Mouse (Mus musculus) limb, embryonic 10.5 days (tissue): ENCODE measurements around the gene Adgrg7. TPM values are rescaled to one million over a fixed set of nuclear protein-coding genes. Genes with fewer than 3 reads are reported as not detected.

Experiments used
- DNase-seq: peaks from one replicate; pipeline ENCODE4 v3.0.0-alpha.2; 2017; ENCODE audit warnings: low spot score
- H3K27ac ChIP-seq: fragments of 300-500 bp; sonication (generic); 2 replicates; pipeline ENCODE4 v1.5.1; 2016; ENCODE audit warnings: mild to moderate bottlenecking
- H3K27me3 ChIP-seq: fragments of 300-500 bp; sonication (generic); 2 replicates; pipeline ENCODE4 v1.6.1; 2016; ENCODE audit warnings: low read depth, mild to moderate bottlenecking; ENCODE audit not compliant: poor library complexity, severe bottlenecking
- H3K36me3 ChIP-seq: fragments of 300-500 bp; sonication (generic); 2 replicates; pipeline ENCODE4 v1.6.1; 2016; ENCODE audit warnings: mild to moderate bottlenecking, moderate library complexity
- H3K4me1 ChIP-seq: fragments of 300-500 bp; sonication (generic); 2 replicates; pipeline ENCODE4 v1.6.1; 2016
- H3K4me3 ChIP-seq: fragments of 300-500 bp; sonication (generic); 2 replicates; pipeline ENCODE4 v1.5.1; 2016; ENCODE audit warnings: mild to moderate bottlenecking, moderate library complexity
- H3K9me3 ChIP-seq: fragments of 300-500 bp; sonication (generic); replicated peaks from 2 replicates; pipeline ENCODE4 v1.6.1; 2016; ENCODE audit warnings: mild to moderate bottlenecking
- WGBS: fragments of 180-500 bp; shearing (Covaris S2); methylation state at CpG from one replicate; pipeline ENCODE4 v1.1.7; 2016; 5-methylcytosine and 5-hydroxymethylcytosine counted together
- polyA plus RNA-seq: library from polyadenylated mRNA; unstranded; fragments of >200 nt; fragmentation: Nextera tagmentation; extraction: Ambion mirVana; gene quantifications from 2 replicates; pipeline ENCODE4 v1.2.1, GENCODE M21; 2016

The Adgrg7 gene
- polyA plus RNA-seq, 1 experiment from 2014 or later: not detected

DNA sequence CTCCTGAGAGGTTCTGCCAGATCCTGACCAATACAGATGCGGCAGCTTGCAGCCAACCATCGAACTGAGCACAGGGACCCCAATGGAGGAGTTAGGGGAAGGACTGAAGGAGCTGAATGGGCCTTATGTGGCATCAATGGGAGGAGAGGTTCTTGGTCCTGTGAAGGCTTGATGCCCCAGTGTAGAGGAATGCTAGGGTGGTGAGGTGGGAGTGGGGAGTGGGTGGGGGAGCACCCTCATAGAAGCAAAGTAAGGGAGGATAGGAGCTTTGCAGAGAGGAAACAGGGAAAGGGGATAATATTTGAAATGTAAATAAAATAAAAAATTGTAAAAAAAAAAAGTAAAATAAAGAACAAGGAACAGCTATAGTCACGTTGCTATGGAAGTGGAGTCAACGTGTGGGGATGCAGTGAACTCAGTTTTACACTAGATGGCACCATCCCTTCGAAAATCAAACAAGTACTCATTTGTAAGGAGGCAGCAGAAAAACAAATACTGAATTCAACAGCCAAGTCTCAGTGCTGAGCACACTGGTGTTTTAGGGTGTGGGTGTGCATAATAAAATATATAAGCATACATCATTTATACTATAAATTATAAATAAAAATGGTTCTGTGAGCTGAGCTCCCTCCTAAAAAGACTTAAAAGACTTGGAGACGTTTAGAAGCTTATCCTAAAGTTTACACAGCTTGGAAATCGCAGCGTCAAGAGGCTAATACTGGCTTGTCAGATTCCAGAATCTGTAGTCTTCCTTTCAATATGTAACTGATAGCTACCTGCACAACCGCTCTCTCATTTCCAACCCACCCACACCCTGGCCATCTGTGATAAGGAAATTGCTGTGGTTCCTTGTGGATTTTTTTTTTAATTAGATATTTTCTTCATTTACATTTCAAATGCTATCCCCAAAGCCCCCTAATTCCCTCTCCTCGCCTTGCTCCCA is 24.2 kb downstream of the Adgrg7 start:
- Histone ChIP-seq H3K27me3 (no peaks in the 10 kb centered on the region), H3K9me3 (no peaks in the 10 kb centered on the region), H3K27ac (no peak overlapping the region), H3K36me3 (no peaks in the 10 kb centered on the region), H3K4me1 (no peaks in the 10 kb centered on the region), H3K4me3 (no peak overlapping the region)
- WGBS: 55% methylated on average over 10 of the region's 10 CpGs
- peak; percentile 33 for DNase-seq

DNA sequence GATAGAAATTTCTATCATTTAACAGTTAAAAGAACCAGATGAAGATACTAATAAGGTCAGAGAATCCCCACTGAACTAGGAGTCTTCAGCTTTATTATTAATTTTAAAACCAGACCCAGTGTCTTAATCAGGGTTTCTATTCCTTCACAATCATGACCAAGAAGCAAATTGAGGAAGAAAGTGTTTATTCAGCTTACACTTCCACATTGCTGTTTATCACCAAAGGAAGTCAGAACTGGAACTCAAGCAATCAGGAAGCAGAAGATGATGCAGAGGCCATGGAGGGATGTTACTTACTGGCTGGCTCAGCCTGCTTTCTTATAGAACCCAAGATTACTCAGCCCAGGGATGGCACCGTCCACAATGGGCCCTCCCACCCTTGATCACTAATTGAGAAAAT is 66.6 kb downstream of the Adgrg7 start:
- 26% methylated on average over 1 of the region's 1 CpGs for WGBS
- Histone ChIP-seq H3K9me3 (no peaks in the 10 kb centered on the region), H3K27me3 (no peaks in the 10 kb centered on the region), H3K36me3 (no peaks in the 10 kb centered on the region), H3K27ac (no peak overlapping the region), H3K4me3 (no peak overlapping the region), H3K4me1 (no peaks in the 10 kb centered on the region)
- no peak for DNase-seq

DNA sequence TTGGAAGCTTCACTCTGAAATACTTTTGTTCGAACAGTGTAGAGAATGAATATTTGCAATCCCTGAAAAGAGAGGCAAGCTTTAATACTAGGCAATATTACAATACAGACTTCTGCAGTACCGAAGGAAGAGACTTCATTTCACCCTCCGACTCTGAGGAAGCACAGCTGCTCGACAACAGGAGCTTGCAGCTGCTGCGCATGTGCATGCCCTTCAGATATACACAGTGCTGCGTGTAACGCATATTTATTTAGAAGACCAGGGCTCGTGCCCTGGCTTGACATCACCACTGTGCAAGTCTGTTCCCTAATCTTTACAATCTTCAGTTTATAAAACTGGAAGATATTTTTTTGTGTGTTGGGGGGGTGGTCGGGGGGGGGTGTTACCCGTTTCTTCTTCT is 70.7 kb downstream of the Adgrg7 start:
- H3K27ac ChIP-seq: no peak overlapping the region
- no peaks in the 10 kb centered on the region for H3K9me3 ChIP-seq
- H3K4me1 ChIP-seq: no peaks in the 10 kb centered on the region
- WGBS: 90% methylated on average over 10 of the region's 10 CpGs
- no peaks in the 10 kb centered on the region for H3K36me3 ChIP-seq
- DNase-seq: no peak
- no peak overlapping the region for H3K4me3 ChIP-seq
- no peaks in the 10 kb centered on the region for H3K27me3 ChIP-seq

DNA sequence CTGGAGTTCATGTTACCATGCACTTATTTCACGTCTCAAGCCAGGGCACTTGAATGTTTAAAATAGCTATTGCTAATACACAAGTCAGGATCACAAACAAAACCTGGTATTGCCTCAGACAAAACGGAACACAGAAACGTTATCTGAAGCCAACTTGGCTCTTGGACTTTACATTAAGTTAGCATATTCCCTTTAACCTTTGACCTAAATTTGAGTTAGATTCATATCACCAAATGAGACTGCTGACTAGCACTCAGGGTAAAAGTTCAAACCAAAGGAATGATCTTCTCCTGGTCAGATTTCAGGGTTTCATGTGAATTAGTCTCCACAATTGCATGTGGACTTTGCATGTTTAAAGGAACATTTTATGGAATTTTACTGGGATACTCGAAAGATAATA is 73.3 kb downstream of the Adgrg7 start:
- no peak for DNase-seq
- H3K27ac ChIP-seq: no peak overlapping the region
- H3K4me3 ChIP-seq: no peak overlapping the region
- WGBS: 75% methylated on average over 4 of the region's 4 CpGs
- H3K9me3 ChIP-seq: no peaks in the 10 kb centered on the region
- 0 out of 2 replicates have a peak, but pooled peaks cover 3% of the 10 kb centered on the region for H3K4me1 ChIP-seq
- H3K27me3 ChIP-seq: no peaks in the 10 kb centered on the region
- no peaks in the 10 kb centered on the region for H3K36me3 ChIP-seq

DNA sequence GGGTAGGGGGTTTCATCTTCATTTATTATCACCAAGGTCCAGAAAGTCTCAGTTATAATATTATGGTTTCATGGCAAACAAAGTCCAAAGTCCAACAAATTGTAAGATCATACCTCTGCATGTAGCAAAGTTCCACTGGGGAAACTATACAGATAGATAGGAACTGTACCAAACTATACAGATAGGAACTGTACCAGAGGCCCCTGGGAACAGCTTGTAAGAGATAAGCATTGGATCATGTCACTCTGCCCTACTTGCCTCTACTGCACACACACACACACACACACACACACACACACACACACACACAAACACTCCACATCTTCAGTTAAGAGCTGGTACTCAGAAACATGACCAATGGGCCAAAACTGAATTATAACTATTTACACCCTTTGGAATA is 76.6 kb downstream of the Adgrg7 start:
- DNase-seq: no peak
- H3K36me3 ChIP-seq: no peaks in the 10 kb centered on the region
- H3K27ac ChIP-seq: no peak overlapping the region
- H3K4me3 ChIP-seq: no peak overlapping the region
- no peaks in the 10 kb centered on the region for H3K27me3 ChIP-seq
- H3K4me1 ChIP-seq: peaks cover 14% of the 10 kb centered on the region
- no peaks in the 10 kb centered on the region for H3K9me3 ChIP-seq

DNA sequence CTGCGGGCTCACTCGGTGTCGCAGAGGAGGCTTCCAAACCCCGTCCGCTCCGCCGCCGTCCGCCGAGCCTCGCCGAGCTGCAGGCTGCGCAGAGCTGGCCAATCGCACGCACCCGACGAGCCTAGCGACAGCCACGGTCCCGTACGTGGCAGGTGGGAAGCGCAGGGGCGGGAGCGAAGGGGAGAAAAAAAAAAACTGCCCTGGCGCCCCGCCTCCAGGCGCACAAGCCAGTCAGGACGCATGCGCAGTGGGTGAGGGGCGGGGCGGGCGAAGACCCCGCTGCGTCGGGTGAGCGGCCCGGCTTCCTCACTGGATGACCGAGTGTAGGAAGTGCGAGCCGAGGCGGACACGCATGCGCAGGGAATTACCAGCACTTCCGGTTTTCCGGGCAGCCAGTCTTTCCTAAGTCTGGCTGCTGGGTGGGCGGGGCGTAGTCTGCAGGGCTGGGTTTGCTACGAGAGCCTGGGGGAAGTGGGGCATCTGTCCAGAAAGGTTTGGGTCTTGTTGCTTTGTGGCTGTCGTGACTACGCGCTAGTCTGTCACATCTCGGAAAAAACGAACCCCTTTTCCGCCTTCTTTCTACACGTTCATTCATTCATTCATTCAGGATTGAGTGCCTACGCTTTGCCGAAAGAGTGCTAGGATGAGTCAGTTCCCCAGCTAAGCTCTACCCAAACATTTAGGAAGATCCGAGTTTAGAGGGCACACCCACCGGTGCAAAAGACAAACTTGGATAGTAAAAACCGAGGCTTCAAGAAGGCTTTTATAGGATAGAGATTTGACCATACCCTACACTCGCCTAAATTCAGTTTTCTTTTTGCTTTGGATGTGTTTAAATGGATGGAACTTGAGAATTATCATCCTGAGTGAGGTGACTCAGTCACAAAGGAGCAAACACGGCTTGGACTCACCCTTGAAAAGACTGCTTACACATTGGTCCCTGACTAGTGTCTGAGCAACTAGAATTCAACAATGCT is 78.1 kb downstream of the Adgrg7 start, which contains the start of gene Tfg:
TSS of gene Tfg (minus strand) at position 227 of the 977 bp plus-strand sequence.
- H3K27ac ChIP-seq: peak within 1 kb of the TSS; percentile 92
- peak; percentile 100 for DNase-seq
- under 1% methylated on average over 62 of the region's 62 CpGs for WGBS
- no peaks in the 10 kb centered on the region for H3K9me3 ChIP-seq
- peaks cover 2% of the 10 kb centered on the region for H3K36me3 ChIP-seq
- no peaks in the 10 kb centered on the region for H3K27me3 ChIP-seq
- peaks cover 14% of the 10 kb centered on the region for H3K4me1 ChIP-seq
- H3K4me3 ChIP-seq: peak within 1 kb of the TSS; percentile 66

DNA sequence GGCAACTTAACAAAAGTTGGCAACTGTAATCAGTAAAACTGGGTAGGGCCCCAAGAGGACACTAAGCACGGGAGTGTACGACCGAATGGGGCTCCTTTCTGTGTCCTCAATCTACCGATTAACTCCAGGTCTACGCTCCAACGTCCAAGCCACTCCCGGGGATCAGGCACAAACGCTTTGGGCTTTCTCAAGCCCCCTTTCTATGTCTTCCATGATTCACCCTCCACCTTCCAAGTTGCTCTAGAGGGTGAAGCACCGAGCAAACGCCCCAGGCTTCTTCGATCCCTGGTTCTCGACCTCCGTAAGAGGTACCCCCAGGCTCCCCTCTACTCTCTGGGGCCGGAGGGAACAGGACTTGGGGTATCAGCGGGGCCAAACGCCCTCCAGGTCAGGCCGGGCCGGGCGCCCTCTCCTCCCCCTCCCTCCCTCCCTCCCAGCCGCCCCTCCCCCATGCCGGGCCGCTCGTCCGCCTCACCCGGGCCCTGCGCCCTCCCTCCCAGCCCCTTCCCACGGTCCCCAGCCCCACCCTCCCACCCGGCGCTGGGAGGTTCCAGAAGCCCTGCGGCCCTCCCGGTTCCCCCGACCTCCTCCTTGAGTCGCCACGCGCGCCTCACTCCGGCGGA is 79.0 kb downstream of the Adgrg7 start:
- H3K9me3 ChIP-seq: no peaks in the 10 kb centered on the region
- H3K4me3 ChIP-seq: peak overlapping the region; percentile 66
- peaks cover 14% of the 10 kb centered on the region for H3K4me1 ChIP-seq
- no peaks in the 10 kb centered on the region for H3K27me3 ChIP-seq
- peak overlapping the region; percentile 92 for H3K27ac ChIP-seq
- under 1% methylated on average over 38 of the region's 38 CpGs for WGBS
- DNase-seq: peak; percentile 85
- H3K36me3 ChIP-seq: peaks cover 10% of the 10 kb centered on the region

DNA sequence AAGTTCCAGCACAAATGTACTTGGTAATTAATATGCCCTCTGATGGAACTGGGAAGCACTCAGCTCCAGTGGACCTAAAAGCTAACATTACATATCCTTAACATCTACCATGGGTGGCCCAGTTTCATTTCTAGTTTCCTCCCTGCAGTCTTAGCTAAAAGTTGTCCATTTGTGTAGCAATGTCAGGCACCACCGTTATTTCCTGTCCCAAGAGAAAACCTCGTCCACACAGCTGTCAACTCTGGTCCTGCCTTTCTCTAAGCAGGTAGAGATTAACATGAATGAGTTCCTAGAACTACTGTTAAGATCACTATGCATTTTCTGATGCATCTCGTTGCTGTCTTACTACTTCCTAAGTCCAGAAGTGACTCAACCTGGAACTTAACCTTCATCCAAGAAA is 80.0 kb downstream of the Adgrg7 start:
- WGBS: 84% methylated on average over 3 of the region's 3 CpGs
- Histone ChIP-seq H3K4me3 (peak overlapping the region; percentile 66), H3K4me1 (peaks cover 14% of the 10 kb centered on the region), H3K27me3 (no peaks in the 10 kb centered on the region), H3K9me3 (no peaks in the 10 kb centered on the region), H3K36me3 (peaks cover 21% of the 10 kb centered on the region), H3K27ac (no peak overlapping the region)
- no peak for DNase-seq

DNA sequence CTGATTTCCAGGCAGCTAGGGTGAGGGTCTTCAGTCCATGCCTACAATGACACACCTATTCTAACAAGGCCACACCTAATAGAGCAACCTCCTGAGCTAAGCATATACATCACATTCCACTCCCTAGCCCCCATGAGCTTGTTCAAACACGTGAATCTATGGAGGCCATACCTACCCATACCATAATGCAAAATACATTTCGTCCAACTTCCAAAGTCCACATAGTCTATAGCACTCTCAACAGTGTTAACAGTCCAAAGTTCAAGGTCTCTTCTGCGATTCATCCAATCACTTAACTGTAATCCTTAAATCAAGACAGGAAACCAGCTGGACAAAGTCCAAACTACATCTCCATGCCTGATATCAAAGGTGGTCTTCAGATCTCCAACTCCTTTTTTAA is 85.6 kb downstream of the Adgrg7 start:
- Histone ChIP-seq H3K27ac (no peak overlapping the region), H3K4me3 (no peak overlapping the region), H3K4me1 (no peaks in the 10 kb centered on the region), H3K27me3 (no peaks in the 10 kb centered on the region), H3K36me3 (peaks cover 67% of the 10 kb centered on the region), H3K9me3 (no peaks in the 10 kb centered on the region)
- DNase-seq: no peak
- 93% methylated on average over 3 of the region's 3 CpGs for WGBS

DNA sequence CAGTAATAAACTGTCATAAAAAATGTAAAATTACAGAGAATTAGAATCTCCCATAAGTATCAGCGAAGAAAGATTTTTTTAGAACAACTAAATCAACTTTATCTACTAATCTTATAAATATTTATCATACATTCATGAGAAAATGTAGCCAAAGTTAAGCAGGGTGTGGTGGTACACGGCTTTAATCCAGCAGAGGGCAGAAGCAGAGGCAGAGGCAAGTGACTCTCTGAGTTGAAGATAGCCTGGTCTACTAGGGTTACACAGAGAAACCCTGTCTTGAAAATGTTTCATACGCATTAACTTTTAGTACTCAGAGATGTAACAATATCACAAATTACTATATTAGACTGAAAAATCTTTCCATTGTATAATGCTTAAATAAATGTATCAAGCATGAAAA is 89.9 kb downstream of the Adgrg7 start:
- H3K4me1 ChIP-seq: no peaks in the 10 kb centered on the region
- H3K9me3 ChIP-seq: no peaks in the 10 kb centered on the region
- no peaks in the 10 kb centered on the region for H3K27me3 ChIP-seq
- H3K27ac ChIP-seq: no peak overlapping the region
- 92% methylated on average over 3 of the region's 3 CpGs for whole genome bisulfite sequencing
- peaks cover 82% of the 10 kb centered on the region for H3K36me3 ChIP-seq
- no peak for DNase-seq
- H3K4me3 ChIP-seq: no peak overlapping the region

DNA sequence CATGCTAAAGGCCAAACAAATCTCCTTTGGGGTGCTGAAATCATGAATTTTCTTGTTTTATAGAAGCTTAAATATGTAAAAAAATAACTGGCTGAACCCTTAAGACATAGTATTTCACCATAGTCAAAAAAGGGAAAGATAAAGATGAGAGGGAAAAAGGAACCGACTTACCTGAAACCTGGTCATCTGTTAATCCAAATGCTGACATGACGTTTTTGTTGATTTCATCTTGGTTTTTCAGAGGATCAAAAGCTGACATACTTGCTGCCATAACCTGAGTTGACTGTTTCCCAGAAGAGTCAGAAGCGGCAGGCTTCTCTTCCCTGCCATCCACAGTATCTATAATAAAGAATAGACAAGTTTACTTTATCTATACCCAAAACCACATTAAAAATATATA is 94.8 kb downstream of the Adgrg7 start:
- Histone ChIP-seq H3K27ac (no peak overlapping the region), H3K4me1 (no peaks in the 10 kb centered on the region), H3K36me3 (peaks cover 78% of the 10 kb centered on the region), H3K9me3 (no peaks in the 10 kb centered on the region), H3K4me3 (no peak overlapping the region), H3K27me3 (no peaks in the 10 kb centered on the region)
- no peak for DNase-seq
- 94% methylated on average over 3 of the region's 3 CpGs for WGBS

DNA sequence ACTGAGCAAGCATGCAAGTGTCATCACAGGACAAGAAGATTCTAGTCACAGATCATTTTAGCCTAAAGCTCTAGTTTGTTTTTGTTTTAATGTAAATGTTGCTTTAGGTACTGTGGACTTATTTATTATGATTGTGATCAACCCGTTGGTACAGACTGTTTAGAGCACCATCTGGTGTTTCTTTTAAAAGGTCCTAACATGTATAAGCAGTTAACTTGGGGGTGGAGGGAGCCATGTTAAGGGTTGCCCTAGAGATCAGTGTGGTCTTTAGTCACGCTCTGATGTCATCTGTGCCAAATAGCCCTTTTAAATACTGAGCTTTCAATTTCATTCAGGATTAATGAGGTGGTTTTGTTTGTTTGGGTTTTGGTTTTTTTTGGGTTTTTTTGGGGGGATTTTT is 99.2 kb downstream of the Adgrg7 start:
- Histone ChIP-seq H3K4me3 (no peak overlapping the region), H3K27ac (no peak overlapping the region), H3K9me3 (no peaks in the 10 kb centered on the region), H3K27me3 (no peaks in the 10 kb centered on the region), H3K36me3 (peaks cover 83% of the 10 kb centered on the region), H3K4me1 (no peaks in the 10 kb centered on the region)
- WGBS: 91% methylated on average over 2 of the region's 2 CpGs
- no peak for DNase-seq
